30 mouse cellular contexts compared by ENCODE assay signal in genomic region chr11:54694291-54694690, GRCm38 (mm10).
DNase-seq lines count a peak whose midpoint lies in the region; ATAC-seq lines count a peak whose summit lies in the region.
"Had no signal": no experiment of that assay in that cellular context is flagged by ENCODE, and none has a peak within 500 bp of the region (broad histone marks: within the 10 kb centered on the region; RNA-seq: fewer than 3 reads in every experiment).

No protein-coding gene starts in this region.

- H3K36me3 ChIP-seq in forebrain, embryonic 15.5 days: peaks cover 32% of the 10 kb centered on the region
- peaks cover 73% of the 10 kb centered on the region for H3K36me3 ChIP-seq in forebrain, embryonic 10.5 days (replicated peaks)
- peaks cover 37% of the 10 kb centered on the region for H3K36me3 ChIP-seq in macrophage (ENCODE audit: inconsistent target)

- WGBS in forebrain, embryonic 15.5 days: 83% methylated on average over 8 of the region's 8 CpGs
- 91% methylated on average over 8 of the region's 8 CpGs for WGBS in forebrain, embryonic 10.5 days
- WGBS in macrophage (ENCODE audit: missing documents): 93% methylated on average over 8 of the region's 8 CpGs

- no peaks in the 10 kb centered on the region for H3K27me3 ChIP-seq in forebrain, embryonic 15.5 days
- H3K27me3 ChIP-seq in forebrain, embryonic 10.5 days (ENCODE audit: poor library complexity, severe bottlenecking): no peaks in the 10 kb centered on the region
- H3K27me3 ChIP-seq: embryonic facial prominence, embryonic 13.5 days; heart, embryonic 12.5 days; heart, embryonic 15.5 days; hindbrain, embryonic 13.5 days; intestine, embryonic 15.5 days; Patski had no signal

- peak overlapping the region; percentile 37; the same call in 1 of the 2 replicates for H3K27ac ChIP-seq in forebrain, embryonic 15.5 days (replicated peaks)
- H3K27ac ChIP-seq in forebrain, embryonic 10.5 days: no peak overlapping the region
- 0 out of 2 replicates have a peak overlapping the region, but pooled peaks have one; percentile 79 for H3K27ac ChIP-seq in macrophage
- H3K27ac ChIP-seq: embryonic facial prominence, embryonic 10.5 days; embryonic facial prominence, embryonic 13.5 days; gastrocnemius, adult 2 months; heart, embryonic 15.5 days; hindbrain, embryonic 10.5 days; hindbrain, embryonic 13.5 days; intestine, embryonic 15.5 days had no signal

- H3K4me1 ChIP-seq in forebrain, embryonic 15.5 days: no peaks in the 10 kb centered on the region
- H3K4me1 ChIP-seq in forebrain, embryonic 10.5 days: no peaks in the 10 kb centered on the region
- H3K4me1 ChIP-seq: embryonic facial prominence, embryonic 10.5 days; embryonic facial prominence, embryonic 13.5 days; heart, embryonic 12.5 days; hindbrain, embryonic 10.5 days; hindbrain, embryonic 13.5 days; intestine, embryonic 15.5 days had no signal

- H3K79me2 ChIP-seq in macrophage (ENCODE audit: inconsistent target): peaks cover 26% of the 10 kb centered on the region

- no peak overlapping the region for H3K4me3 ChIP-seq in forebrain, embryonic 15.5 days
- no peak overlapping the region for H3K4me3 ChIP-seq in forebrain, embryonic 10.5 days
- no peak overlapping the region for H3K4me3 ChIP-seq in macrophage (ENCODE audit: inconsistent target)
- H3K4me3 ChIP-seq: embryonic facial prominence, embryonic 10.5 days; embryonic facial prominence, embryonic 13.5 days; gastrocnemius, adult 2 months; heart, embryonic 12.5 days; heart, embryonic 15.5 days; hindbrain, embryonic 10.5 days; hindbrain, embryonic 13.5 days; intestine, embryonic 15.5 days had no signal

- no peak overlapping the region for H3K4me2 ChIP-seq in forebrain, embryonic 15.5 days (replicated peaks)
- H3K4me2 ChIP-seq: embryonic facial prominence, embryonic 13.5 days; heart, embryonic 12.5 days; heart, embryonic 15.5 days; hindbrain, embryonic 13.5 days; intestine, embryonic 15.5 days had no signal

- DNase-seq in forebrain, embryonic 10.5 days (ENCODE audit: extremely low spot score, low spot score): no peak
- DNase-seq in ES-CJ7 (ENCODE audit: low read depth, low spot score) (peak; percentile 19), MN1 (ENCODE audit: low spot score) (peak; percentile 25)
- DNase-seq in gastrocnemius, postnatal 10 days: no peak
- DNase-seq in frontal cortex, adult 2 months (ENCODE audit: extremely low spot score in 1 of 2, low spot score in 1 of 2): no peak
- DNase-seq: adrenal gland, adult 2 months; adrenal gland, postnatal 14 days; cerebellum, adult 11-12 months; cerebellum, adult 8-10 months; cerebellum, postnatal 10 days; cerebellum, postnatal 36 days; embryo, embryonic 11 days; gastrocnemius, adult 2 months; gastrocnemius, postnatal 25 days; heart, postnatal 10 days; heart, postnatal 36 days; kidney, adult 11 months had no signal

- H3K9ac ChIP-seq in forebrain, embryonic 15.5 days (replicated peaks): no peak overlapping the region
- H3K9ac ChIP-seq: embryonic facial prominence, embryonic 13.5 days; heart, embryonic 12.5 days; heart, embryonic 15.5 days; hindbrain, embryonic 13.5 days; intestine, embryonic 15.5 days had no signal

- no peak for ATAC-seq in forebrain, embryonic 15.5 days (replicated peaks)
- no peak for ATAC-seq in granulocyte monocyte progenitor cell, adult 5-6 weeks (replicated peaks; ENCODE audit: poor library complexity, severe bottlenecking)
- ATAC-seq: CD4-positive, CD25-positive, alpha-beta regulatory T cell, adult 4 months; hindbrain, embryonic 16.5 days; intestine, embryonic 15.5 days; Patski had no signal

- H3K9me3 ChIP-seq in forebrain, embryonic 15.5 days: no peaks in the 10 kb centered on the region
- no peaks in the 10 kb centered on the region for H3K9me3 ChIP-seq in forebrain, embryonic 10.5 days
- H3K9me3 ChIP-seq: embryonic facial prominence, embryonic 10.5 days; embryonic facial prominence, embryonic 13.5 days; heart, embryonic 12.5 days; heart, embryonic 15.5 days; hindbrain, embryonic 10.5 days; hindbrain, embryonic 13.5 days; intestine, embryonic 15.5 days had no signal

Comparison
In these comparisons a context has a peak if more than half of its experiments do, and no peak if none do; other contexts are left out.
1. DNase-seq: peak in ES-CJ7 (single experiment) and MN1 (single experiment); none in forebrain, embryonic 10.5 days (single experiment), gastrocnemius, postnatal 10 days (single experiment) and frontal cortex, adult 2 months (0 of 2).